Mouse (Mus musculus) T-cell, adult 2 months (primary cell): Measurements from ENCODE around the gene Krtap4-7.
"Not testable (repeated sequence)": the region's sequence is repeated elsewhere in the genome, so short reads cannot be mapped to it uniquely, and the experiment has no call there.

Experiments used
- DNase-seq: peaks from one replicate; pipeline ENCODE4 v3.0.0; 2022; ENCODE audit warnings: low spot score

Krtap4-7 gene

DNA sequence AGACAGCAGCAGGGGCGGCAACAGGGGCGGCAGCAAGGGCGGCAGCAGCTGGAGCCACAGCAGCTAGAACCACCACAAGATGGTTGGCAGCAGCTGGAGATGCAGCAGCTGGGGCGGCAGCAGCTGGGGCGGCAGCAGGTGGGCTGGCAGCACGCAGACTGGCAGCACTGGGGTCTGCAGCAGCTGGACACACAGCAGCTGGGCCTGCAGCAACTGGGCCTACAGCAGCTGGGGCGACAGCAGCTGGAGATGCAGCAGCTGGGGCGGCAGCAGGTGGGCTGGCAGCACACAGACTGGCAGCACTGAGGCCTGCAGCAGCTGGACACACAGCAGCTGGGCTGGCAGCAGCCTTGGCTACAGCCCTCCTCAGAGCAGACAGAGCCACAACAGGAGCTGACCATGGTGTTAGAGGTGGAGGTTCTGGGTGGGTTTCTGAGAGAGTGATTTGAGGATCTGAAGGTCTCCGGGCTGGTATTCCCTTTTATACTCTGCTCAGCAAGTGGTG, at the start of gene Krtap4-7:
Krtap4-7 (minus strand) TSS at position 455 of the 505 bp plus-strand sequence.
- DNase-seq: not testable (repeated sequence)

DNA sequence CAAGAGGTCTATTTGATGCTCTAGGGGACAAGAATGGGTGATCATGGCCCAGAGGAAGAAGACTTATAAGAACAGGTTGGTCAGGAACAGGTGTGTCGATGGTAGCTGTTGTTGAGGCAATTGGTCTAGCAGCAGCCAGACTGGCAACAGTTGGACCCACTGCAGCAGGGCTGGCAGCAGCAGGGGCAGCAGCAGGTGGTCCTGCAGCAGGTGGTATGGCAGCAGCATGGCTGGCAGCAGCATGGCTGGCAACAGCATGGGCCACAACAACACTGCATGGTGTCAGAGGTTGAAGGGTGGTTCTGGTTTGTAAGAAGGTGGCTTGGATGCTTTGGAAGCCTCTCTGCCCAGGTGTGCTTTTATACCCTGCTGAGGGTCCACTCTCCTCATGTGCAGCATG, 46.6 kb upstream of the Krtap4-7 start, which contains the start of gene Gm14190:
Gm14190 (minus strand) TSS at position 278 of the 400 bp plus-strand sequence.
- no peak for DNase-seq

DNA sequence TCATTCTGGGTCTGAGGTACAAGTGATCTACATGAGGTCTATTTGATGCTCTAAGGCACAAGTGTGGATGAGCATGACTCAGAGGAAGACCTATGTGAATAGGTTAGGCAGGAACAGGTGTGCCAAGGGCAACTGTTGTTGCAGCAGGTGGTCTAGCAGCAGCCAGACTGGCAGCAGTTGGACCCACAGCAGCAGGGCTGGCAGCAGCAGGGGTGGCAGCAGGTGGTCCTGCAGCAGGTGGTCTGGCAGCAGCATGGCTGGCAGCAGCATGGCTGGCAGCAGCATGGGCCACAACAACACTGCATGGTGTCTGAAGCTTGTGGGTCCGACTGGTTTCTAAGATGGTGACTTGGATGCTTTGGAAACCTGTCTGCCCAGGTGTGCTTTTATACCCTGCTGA, 41.3 kb upstream of the Krtap4-7 start:
- DNase-seq: not testable (repeated sequence)

DNA sequence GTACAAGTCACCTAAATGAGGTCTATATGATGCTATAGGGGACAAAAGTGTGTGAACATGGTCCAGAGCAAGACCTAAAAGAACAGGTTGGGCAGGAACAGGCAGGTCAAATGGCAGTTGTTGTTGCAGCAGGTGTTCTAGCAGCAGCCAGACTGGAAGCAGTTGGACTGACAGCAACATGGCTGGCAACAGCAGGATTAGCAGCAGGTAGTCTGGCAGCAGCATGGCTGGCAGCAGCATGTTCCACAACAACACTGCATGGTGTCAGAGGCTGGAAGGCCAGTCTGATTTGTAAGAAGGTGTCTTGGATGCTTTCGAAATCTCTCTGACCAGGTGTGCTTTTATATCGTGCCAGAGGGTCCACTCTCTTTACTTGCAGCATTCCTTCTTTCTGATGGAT, 39.6 kb upstream of the Krtap4-7 start:
- no peak for DNase-seq

DNA sequence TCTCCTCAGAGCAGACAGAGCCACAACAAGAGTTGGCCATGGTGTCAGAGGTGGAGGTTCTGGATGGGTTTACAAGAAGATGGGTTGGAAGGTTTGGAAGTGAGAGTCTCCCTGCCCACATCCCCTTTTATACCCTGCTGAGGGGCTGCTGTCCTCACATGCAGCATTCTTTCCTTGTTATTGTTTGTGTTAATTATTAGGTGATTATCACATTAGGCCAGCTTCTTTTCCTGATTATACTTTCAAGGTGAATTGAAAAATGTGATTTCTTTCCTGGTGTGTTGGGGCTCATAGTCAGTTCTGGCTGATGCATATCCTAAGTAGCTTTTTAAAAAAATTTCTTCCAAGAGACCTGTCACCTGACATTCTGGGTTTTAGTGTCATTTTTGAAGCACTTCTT, 22.0 kb upstream of the Krtap4-7 start, which contains the start of gene Krtap4-6:
Krtap4-6 (minus strand) TSS at position 101 of the 400 bp plus-strand sequence.
- DNase-seq: no peak

DNA sequence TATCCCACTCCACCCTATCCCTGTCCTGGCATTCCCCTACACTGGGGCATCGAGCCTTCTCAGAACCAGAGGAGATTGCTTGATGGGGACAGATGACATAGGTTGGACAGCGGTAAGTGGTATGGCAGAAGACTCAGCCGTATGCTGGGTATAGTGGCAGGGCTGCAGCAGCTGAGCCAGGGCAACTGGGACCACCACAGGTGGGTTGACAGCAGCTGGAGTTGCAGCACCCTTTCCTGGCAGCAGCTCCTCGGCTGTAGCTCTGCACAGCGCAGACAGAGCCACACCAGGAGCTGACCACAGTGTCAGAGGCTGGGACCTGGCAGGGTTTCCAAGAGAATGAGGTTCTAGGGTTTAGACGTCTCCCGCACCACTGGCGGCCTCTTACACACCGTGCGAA, 18.9 kb upstream of the Krtap4-7 start:
- DNase-seq: no peak

DNA sequence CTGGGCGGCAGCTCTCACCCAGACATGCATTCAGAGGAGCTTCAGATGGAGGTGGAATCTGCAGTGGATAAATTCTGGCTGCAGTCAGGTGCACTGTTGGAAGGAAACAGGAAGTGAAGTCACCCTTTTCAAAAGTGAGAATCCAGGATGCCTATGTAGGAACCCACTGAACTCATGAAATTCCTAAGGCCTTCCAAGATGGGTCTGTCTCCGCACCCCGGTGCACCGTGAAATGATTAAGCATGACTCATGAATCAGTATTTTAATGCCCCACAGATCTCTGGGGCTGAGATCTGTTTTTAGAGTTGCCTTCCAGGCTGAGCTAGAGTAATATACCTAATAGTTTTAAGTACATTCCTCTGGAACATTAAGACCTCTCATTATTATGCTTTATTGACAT, 15.4 kb upstream of the Krtap4-7 start:
- no peak for DNase-seq

DNA sequence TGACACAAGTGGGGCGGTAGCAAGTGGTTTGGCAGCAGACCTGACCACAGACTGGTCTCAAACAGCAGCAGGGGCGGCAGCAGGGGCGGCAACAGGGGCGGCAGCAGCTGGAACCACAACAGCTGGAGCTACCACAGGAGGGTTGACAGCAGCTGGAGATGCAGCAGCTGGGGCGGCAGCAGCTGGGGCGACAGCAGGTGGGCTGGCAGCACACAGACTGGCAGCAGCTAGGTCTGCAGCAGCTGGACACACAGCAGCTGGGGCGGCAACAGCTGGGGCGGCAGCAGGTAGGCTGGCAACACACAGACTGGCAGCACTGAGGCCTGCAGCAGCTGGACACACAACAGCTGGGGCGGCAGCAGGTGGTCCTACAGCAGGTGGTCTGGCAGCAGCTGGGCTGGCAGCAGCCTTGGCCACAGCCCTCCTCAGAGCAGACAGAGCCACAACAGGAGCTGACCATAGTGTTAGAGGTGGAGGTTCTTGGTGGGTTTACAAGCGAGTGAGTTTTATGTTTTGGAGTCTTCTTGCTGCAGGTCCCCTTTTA, 14.7 kb upstream of the Krtap4-7 start, which contains the start of gene Gm11563:
Gm11563 (minus strand) TSS at position 494 of the 544 bp plus-strand sequence.
- DNase-seq: not testable (repeated sequence)

DNA sequence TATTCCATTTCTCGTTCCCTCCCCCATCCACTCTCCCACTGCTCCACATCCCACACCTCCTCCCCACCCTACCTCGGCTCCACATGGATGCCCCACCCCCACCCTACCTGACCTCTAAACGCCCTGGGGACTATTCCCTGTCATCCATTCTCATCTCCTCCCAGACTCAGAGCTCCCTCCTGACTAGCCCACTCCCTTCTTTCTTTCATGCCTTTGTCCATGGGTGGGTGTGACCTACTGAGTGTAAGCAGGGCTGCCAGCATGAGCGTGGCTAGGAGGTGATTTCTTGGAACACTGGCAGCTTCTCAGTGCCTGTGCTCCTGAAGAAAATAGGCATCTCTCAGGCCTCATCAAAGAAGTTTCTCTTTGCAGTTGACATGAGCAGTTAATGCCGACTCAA, 13.2 kb upstream of the Krtap4-7 start:
- DNase-seq: no peak

DNA sequence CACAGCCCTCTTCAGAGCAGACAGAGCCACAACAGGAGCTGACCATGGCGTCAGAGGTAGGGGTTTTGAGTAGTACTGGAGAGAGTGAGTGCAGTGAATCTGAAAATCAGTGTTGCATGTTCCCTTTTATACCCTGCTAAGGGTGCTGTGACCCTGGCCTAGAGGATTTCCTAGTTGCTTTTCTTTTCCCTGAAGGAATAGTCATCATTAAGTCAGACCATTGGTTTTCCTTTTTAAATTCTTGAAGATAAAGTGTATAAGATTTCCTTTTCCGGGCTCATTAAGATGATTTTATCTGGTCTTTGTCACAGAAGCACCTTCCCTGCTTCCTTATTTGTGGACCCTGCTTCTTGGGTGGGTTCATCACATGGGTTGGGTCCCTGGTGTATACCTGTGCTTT, 6.2 kb upstream of the Krtap4-7 start, which contains the start of gene Gm11555:
Gm11555 (minus strand) TSS at position 101 of the 400 bp plus-strand sequence.
- DNase-seq: no peak

DNA sequence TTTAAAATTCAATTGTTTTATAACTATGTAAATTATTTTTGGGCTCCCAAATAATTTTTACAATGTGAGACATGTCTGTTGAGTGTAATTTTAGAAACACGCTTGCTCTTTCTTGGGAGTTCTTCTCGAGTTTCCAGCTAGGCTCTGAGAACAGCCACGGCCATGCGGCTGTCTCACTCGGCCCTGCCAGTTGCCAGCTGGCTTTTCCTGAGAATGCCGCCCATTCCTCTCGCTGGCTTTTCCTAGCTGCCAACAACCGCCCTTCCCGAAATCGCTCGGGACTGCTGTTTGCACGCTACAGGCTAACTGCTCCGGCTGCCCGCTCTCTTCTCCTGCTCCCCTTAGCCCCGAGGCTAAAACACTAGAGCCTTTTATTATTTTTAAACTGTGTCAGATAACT, 2.6 kb upstream of the Krtap4-7 start:
- no peak for DNase-seq

DNA sequence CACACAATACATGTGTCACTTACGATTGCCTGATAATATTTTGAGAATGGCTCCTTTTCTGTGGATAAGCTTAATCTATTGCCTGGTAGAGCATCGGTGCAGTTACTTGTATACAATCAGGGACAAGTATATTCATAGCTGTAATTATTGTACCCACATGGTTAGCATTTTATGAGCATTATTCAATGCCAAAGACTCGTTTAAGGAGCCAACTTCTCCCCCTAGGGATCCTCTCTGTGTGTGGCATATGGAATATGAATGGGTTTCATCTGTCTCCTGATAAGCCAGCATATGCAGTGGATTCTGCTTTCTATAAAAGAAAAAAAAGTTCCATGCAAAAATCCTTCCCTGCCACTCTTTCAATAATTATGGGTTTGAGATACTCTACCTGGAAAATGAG, 462 bp upstream of the Krtap4-7 start:
- DNase-seq: no peak

DNA sequence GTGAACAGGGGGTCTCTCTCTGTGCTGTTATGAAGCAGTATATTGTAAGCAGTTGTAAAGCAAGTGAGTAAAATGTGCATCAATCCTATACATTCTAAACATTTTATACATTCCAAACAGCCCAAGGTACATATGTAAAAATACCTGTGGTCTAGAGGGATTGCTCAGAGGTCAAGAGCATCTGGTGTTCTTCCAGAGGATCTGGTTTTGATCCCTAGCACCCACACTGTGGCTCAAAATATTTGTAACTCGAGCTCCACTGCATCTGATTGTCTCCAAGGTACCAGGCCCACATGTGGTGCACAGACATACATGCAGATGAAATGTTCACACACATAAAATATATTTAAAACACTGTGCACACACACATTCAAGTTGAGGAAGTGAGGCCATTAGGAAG, 3.0 kb downstream of the Krtap4-7 start:
- DNase-seq: no peak

DNA sequence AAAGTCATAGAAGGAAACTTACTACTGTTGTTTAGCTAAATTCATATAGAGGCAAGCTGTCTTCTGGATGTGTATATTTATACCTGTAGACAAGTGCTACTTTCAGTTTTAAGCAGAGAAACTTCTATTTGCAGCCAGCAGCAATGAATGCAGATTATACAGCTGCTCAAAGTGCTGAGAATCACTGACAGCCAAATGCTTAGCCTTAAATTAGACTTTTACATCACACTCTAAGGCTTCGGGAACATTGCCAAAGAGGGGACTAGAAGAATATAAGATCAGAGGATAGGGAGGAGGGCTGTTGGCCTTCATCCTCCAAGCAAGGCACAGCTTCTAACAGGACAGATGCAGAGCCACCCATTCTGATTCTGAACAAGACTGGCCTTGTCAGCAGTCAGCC, 6.8 kb downstream of the Krtap4-7 start:
- DNase-seq: no peak

DNA sequence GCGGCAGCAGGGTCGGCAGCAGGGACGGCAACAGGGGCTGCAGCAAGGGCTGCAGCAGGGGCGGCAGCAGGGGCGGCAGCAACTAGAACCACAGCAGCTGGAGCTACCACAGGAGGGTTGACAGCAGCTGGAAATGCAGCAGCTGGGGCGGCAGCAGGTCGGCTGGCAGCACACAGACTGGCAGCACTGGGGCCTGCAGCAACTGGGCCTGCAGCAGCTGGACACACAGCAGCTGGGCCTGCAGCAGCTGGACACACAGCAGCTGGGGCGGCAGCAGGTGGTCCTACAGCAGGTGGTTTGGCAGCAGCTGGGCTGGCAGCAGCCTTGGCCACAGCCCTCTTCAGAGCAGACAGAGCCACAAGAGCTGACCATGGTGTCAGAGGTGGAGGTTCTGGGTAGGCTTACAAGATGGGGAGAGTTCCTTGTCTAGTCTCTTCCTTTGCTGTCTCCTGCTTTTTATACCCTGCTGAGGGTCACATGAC, 9.2 kb downstream of the Krtap4-7 start, which contains the start of gene Krtap4-2:
Krtap4-2 (minus strand) TSS at position 432 of the 482 bp plus-strand sequence.
- no peak for DNase-seq

DNA sequence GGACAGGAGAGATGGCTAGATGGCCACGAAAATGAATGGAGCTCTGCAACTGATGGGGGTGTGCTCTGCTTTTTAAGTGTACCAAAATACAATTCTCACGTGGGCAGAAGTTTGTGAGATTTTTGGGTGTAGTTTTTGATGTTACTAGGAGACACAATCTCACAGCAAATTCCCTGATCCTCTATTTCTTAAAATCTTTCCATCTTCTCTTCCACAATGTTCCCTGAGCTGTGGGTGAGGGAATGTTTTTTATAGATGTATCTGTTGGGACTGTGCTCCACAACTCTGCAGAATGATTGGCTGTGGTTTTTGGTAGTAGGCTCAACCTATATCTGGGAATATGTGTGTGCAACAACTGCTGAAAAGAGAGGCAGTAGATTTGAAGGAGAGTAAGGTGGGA, 10.6 kb downstream of the Krtap4-7 start:
- no peak for DNase-seq

DNA sequence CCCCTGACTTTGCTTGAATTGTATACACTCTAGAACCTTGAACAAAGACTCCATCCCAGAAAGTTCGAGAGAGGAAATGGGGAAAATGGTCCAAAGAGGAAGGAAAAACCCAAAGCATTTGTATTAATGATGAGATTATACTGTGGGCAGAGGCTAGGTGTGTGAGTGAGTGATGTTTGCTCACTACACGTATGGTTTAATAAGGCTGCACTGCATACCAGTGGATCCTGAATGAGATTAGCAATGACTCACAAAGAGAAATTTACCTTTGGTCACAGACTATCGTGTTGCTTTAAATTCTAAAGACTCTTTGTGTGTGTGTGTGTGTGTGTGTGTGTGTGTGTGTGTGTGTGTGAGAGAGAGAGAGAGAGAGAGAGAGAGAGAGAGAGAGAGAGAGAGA, 13.0 kb downstream of the Krtap4-7 start:
- DNase-seq: no peak

DNA sequence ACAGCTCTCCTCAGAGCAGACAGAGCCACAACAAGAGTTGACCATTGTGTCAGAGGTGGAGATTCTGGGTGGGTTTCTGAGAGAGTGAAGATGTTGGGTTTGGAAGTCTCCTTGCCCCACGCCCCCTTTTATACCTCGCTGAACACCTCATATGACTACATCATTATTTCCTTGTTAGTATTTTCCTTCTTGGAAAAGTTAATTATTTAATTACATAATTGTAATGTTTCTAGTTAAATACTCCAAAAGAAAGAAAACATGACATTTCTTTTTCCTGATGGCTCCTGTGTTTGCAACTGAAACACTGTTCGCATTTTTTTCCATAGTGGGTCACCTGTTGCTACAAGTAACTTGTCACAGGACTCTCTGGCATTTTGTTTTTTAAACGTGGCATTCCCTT, 15.8 kb downstream of the Krtap4-7 start, which contains the start of gene Krtap4-1:
Krtap4-1 (minus strand) TSS at position 101 of the 400 bp plus-strand sequence.
- DNase-seq: no peak

DNA sequence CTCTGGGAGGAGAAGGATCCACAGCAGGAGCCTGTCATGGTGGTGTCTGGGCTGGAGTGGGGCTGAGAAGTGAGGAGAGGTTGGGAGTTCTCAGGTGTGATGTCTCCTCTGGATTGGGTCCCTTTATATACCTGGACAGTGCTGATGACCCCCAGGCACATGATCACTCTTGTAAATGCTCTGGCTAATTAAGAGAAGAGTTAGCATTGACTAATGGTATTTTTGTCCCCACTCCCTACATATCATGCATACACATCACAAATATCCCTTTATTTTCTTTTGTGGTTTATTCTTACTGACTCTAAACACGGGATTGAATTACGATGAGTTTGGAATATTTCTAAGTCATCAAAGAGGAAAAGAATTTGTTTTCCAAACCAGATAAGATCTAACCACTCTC, 23.6 kb downstream of the Krtap4-7 start, which contains the start of gene Gm11562:
Gm11562 (minus strand) TSS at position 101 of the 400 bp plus-strand sequence.
- DNase-seq: no peak

DNA sequence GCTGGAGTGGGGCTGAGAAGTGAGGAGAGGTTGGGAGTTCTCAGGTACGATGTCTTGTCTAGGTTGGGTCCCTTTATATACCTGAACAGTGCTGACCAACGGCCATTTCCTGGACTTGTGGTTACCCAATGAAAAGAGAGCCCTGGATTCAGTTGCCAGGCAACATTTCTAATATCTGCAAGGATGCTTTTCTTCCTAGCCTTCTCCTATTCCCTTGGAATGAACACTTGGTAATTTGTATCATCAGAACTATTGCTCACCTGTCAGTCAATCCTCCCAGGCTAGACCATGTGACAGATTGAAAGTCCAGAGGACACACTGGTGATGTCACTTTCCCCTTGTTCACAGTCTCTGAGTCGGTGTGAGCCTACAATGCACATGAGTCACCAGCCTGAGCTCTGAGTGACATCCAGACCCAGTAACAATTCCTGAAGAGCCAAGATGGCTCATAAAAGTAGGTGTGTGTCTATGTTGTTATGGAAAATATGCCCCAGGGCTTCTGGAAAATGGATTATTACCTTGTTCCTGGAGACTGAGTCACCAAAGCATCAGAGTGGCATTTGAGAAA, 29.0 kb downstream of the Krtap4-7 start, which contains the start of gene Krtap2-4:
Krtap2-4 (minus strand) TSS at position 51 of the 568 bp plus-strand sequence.
- no peak for DNase-seq

DNA sequence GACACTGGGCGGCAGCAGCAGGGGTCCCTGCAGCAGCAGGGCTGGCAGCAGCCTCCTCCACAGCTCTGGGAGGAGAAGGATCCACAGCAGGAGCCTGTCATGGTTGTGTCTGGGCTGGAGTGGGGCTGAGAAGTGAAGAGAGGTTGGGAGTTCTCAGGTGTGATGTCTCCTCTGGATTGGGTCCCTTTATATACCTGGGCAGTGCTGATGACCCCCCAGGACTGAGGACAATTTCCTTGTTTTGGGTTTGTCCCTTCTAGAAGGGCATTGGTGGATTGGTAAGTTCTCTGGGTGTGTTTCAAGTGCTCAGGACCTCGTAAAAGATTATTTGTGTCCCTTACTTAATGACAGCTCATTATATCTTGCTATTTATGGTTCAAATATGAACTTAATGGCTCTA, 33.8 kb downstream of the Krtap4-7 start, which contains the start of gene Gm11937:
Gm11937 (minus strand) TSS at position 101 of the 400 bp plus-strand sequence.
- DNase-seq: not testable (repeated sequence)

DNA sequence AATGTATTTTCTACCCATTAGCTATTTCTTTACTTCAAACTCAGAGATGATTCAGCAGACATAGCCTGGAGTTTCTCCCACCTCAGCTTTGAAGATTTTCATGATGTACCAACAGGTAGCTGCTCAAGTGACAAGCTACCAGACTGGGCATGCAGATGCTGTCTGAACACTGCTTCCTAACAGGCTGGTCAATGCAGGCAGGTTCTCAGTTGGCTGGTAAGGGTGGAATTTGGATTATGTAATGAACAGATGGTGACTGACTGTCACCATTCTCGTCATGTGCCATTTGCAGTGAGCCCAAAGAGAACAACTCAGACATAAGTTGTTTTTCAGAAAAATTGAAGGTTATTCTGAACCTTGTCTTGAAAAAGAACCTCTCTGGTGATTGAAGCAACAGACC, 34.8 kb downstream of the Krtap4-7 start:
- DNase-seq: no peak

DNA sequence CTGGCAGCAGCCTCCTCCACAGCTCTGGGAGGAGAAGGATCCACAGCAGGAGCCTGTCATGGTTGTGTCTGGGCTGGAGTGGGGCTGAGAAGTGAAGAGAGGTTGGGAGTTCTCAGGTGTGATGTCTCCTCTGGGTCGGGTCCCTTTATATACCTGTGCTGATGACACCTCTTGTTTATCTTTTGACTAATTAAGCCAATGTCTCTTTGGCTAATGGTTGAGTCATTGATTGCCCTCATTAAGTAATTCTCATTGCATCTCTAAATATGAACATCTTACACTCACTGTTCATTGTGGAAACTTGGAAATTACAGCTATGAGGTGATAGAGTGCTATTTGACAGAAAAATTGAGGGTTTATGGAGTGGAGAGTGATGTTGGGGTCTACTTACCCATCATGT, 40.7 kb downstream of the Krtap4-7 start, which contains the start of gene Gm11938:
Gm11938 (minus strand) TSS at position 101 of the 400 bp plus-strand sequence.
- not testable (repeated sequence) for DNase-seq
